Mouse (Mus musculus): ENCODE results near the gene Sipa1l2.

DNA sequence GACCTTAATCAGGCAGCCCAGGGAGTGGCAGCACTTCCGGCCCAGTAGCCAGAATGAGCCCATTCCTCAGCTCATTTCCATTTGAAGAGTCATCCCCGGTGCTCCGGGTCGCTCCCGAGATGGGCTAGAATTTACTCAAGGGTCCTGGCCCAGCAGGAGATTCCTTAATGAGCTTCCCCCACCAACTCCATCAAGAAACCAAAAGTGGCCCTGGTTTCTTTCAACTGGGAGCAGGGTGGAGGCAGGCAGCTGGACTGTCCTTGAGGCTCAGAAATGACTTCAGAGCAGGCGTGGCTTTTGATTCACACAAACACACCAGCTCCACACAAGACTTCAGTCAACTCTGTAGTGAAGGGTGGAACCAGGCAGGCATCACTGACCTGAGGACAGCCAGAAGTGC lies 109.0 kb downstream of the Sipa1l2 start:
- TF ChIP-seq CTCF (conservative IDR thresholded peaks at IDR 0.05; ENCODE audit: low read length) (no peak), NANOG (IDR thresholded peaks at IDR 0.05; ENCODE audit: borderline replicate concordance, low read length) (no peak; the same call in 1 of the 2 replicates), POU5F1 (IDR thresholded peaks at IDR 0.05; ENCODE audit: borderline replicate concordance, low read length) (no peak)
